Mouse (Mus musculus): ENCODE results near the gene Ostf1. TPM values are rescaled to one million over a fixed set of nuclear protein-coding genes. Genes with fewer than 3 reads are reported as not detected.

Ostf1 gene
- polyA plus RNA-seq, 1 experiment from 2014 or later: 25.8 TPM

- no peak overlapping the region for H3K27ac ChIP-seq (ENCODE audit: low read depth, low read length)
- no peak overlapping the region for H3K9ac ChIP-seq (replicated peaks; ENCODE audit: low read depth, low read length)
- no peak overlapping the region for H3K4me2 ChIP-seq (ENCODE audit: low read depth, low read length)
- H3K4me3 ChIP-seq (ENCODE audit: low read depth, low read length): no peak overlapping the region
- ATAC-seq (ENCODE audit: low read depth): no peak
- H3K27me3 ChIP-seq (ENCODE audit: control insufficient read depth, insufficient read depth, low read length): no peaks in the 10 kb centered on the region
- 89% methylated on average over 6 of the region's 6 CpGs for WGBS
- H3K9me3 ChIP-seq (ENCODE audit: control insufficient read depth, low read length): no peaks in the 10 kb centered on the region
- H3K4me1 ChIP-seq (ENCODE audit: control insufficient read depth, insufficient read depth, low read length): no peaks in the 10 kb centered on the region
- no peaks in the 10 kb centered on the region for H3K36me3 ChIP-seq (ENCODE audit: control insufficient read depth, insufficient read depth, low read length)
Observed at GRCm38 (mm10) chr19:18648558-18648945, 16.9 kb upstream of the Ostf1 start.

- Histone ChIP-seq H3K4me1 (ENCODE audit: control insufficient read depth, insufficient read depth, low read length) (no peaks in the 10 kb centered on the region), H3K27ac (ENCODE audit: low read depth, low read length) (no peak overlapping the region), H3K4me2 (ENCODE audit: low read depth, low read length) (no peak overlapping the region), H3K27me3 (ENCODE audit: control insufficient read depth, insufficient read depth, low read length) (no peaks in the 10 kb centered on the region), H3K9me3 (ENCODE audit: control insufficient read depth, low read length) (no peaks in the 10 kb centered on the region), H3K36me3 (ENCODE audit: control insufficient read depth, insufficient read depth, low read length) (no peaks in the 10 kb centered on the region), H3K9ac (replicated peaks; ENCODE audit: low read depth, low read length) (no peak overlapping the region), H3K4me3 (ENCODE audit: low read depth, low read length) (no peak overlapping the region)
- no peak for ATAC-seq (ENCODE audit: low read depth)
- 82% methylated on average over 9 of the region's 9 CpGs for WGBS
Observed at GRCm38 (mm10) chr19:18647775-18648557, 16.3 kb upstream of the Ostf1 start.

- Histone ChIP-seq H3K4me3 (ENCODE audit: low read depth, low read length) (no peak overlapping the region), H3K4me1 (ENCODE audit: control insufficient read depth, insufficient read depth, low read length) (no peaks in the 10 kb centered on the region), H3K9ac (replicated peaks; ENCODE audit: low read depth, low read length) (no peak overlapping the region), H3K4me2 (ENCODE audit: low read depth, low read length) (no peak overlapping the region), H3K27ac (ENCODE audit: low read depth, low read length) (no peak overlapping the region), H3K36me3 (ENCODE audit: control insufficient read depth, insufficient read depth, low read length) (no peaks in the 10 kb centered on the region), H3K27me3 (ENCODE audit: control insufficient read depth, insufficient read depth, low read length) (no peaks in the 10 kb centered on the region), H3K9me3 (ENCODE audit: control insufficient read depth, low read length) (no peaks in the 10 kb centered on the region)
- ATAC-seq (ENCODE audit: low read depth): no peak
- 60% methylated on average over 5 of the region's 5 CpGs for WGBS
Observed at GRCm38 (mm10) chr19:18646853-18647420, 15.3 kb upstream of the Ostf1 start.

- no peak for ATAC-seq (ENCODE audit: low read depth)
Observed at GRCm38 (mm10) chr19:18646397-18646796, 14.8 kb upstream of the Ostf1 start.

GRCm38 (mm10) chr19:18644084-18644483 lies 12.5 kb upstream of the Ostf1 start:
- H3K27me3 ChIP-seq (ENCODE audit: control insufficient read depth, insufficient read depth, low read length): no peaks in the 10 kb centered on the region
- WGBS: 84% methylated on average over 6 of the region's 6 CpGs
- no peak overlapping the region for H3K9ac ChIP-seq (replicated peaks; ENCODE audit: low read depth, low read length)
- no peak for ATAC-seq (ENCODE audit: low read depth)
- no peaks in the 10 kb centered on the region for H3K4me1 ChIP-seq (ENCODE audit: control insufficient read depth, insufficient read depth, low read length)
- H3K36me3 ChIP-seq (ENCODE audit: control insufficient read depth, insufficient read depth, low read length): no peaks in the 10 kb centered on the region
- no peak overlapping the region for H3K27ac ChIP-seq (ENCODE audit: low read depth, low read length)
- no peak overlapping the region for H3K4me3 ChIP-seq (ENCODE audit: low read depth, low read length)
- H3K4me2 ChIP-seq (ENCODE audit: low read depth, low read length): no peak overlapping the region
- H3K9me3 ChIP-seq (ENCODE audit: control insufficient read depth, low read length): no peaks in the 10 kb centered on the region

More at GRCm38 (mm10) chr19:18646397-18646796, 14.8 kb upstream of the Ostf1 start:
- no peak overlapping the region for H3K4me2 ChIP-seq (ENCODE audit: low read depth, low read length)
- no peak overlapping the region for H3K27ac ChIP-seq (ENCODE audit: low read depth, low read length)
- H3K27me3 ChIP-seq (ENCODE audit: control insufficient read depth, insufficient read depth, low read length): no peaks in the 10 kb centered on the region
- no peak overlapping the region for H3K4me3 ChIP-seq (ENCODE audit: low read depth, low read length)
- 80% methylated on average over 3 of the region's 3 CpGs for WGBS
- no peaks in the 10 kb centered on the region for H3K36me3 ChIP-seq (ENCODE audit: control insufficient read depth, insufficient read depth, low read length)
- no peaks in the 10 kb centered on the region for H3K4me1 ChIP-seq (ENCODE audit: control insufficient read depth, insufficient read depth, low read length)
- no peaks in the 10 kb centered on the region for H3K9me3 ChIP-seq (ENCODE audit: control insufficient read depth, low read length)
- H3K9ac ChIP-seq (replicated peaks; ENCODE audit: low read depth, low read length): no peak overlapping the region

GRCm38 (mm10) chr19:18643411-18643810 lies 11.8 kb upstream of the Ostf1 start:
- Histone ChIP-seq H3K27me3 (ENCODE audit: control insufficient read depth, insufficient read depth, low read length) (no peaks in the 10 kb centered on the region), H3K4me3 (ENCODE audit: low read depth, low read length) (no peak overlapping the region), H3K4me1 (ENCODE audit: control insufficient read depth, insufficient read depth, low read length) (no peaks in the 10 kb centered on the region), H3K27ac (ENCODE audit: low read depth, low read length) (no peak overlapping the region), H3K36me3 (ENCODE audit: control insufficient read depth, insufficient read depth, low read length) (no peaks in the 10 kb centered on the region), H3K9ac (replicated peaks; ENCODE audit: low read depth, low read length) (no peak overlapping the region), H3K9me3 (ENCODE audit: control insufficient read depth, low read length) (no peaks in the 10 kb centered on the region), H3K4me2 (ENCODE audit: low read depth, low read length) (no peak overlapping the region)
- WGBS: 57% methylated on average over 4 of the region's 4 CpGs
- no peak for ATAC-seq (ENCODE audit: low read depth)

- Histone ChIP-seq H3K9ac (replicated peaks; ENCODE audit: low read depth, low read length) (no peak overlapping the region), H3K4me2 (ENCODE audit: low read depth, low read length) (no peak overlapping the region), H3K4me1 (ENCODE audit: control insufficient read depth, insufficient read depth, low read length) (no peaks in the 10 kb centered on the region), H3K27ac (ENCODE audit: low read depth, low read length) (no peak overlapping the region), H3K9me3 (ENCODE audit: control insufficient read depth, low read length) (no peaks in the 10 kb centered on the region), H3K36me3 (ENCODE audit: control insufficient read depth, insufficient read depth, low read length) (no peaks in the 10 kb centered on the region), H3K27me3 (ENCODE audit: control insufficient read depth, insufficient read depth, low read length) (no peaks in the 10 kb centered on the region), H3K4me3 (ENCODE audit: low read depth, low read length) (no peak overlapping the region)
- no peak for ATAC-seq (ENCODE audit: low read depth)
- WGBS: 86% methylated on average over 4 of the region's 4 CpGs
Observed at GRCm38 (mm10) chr19:18641001-18641400, 9.4 kb upstream of the Ostf1 start.

GRCm38 (mm10) chr19:18639552-18639951 lies 7.9 kb upstream of the Ostf1 start:
- H3K9ac ChIP-seq (replicated peaks; ENCODE audit: low read depth, low read length): no peak overlapping the region
- no peaks in the 10 kb centered on the region for H3K9me3 ChIP-seq (ENCODE audit: control insufficient read depth, low read length)
- ATAC-seq (ENCODE audit: low read depth): no peak
- H3K4me2 ChIP-seq (ENCODE audit: low read depth, low read length): no peak overlapping the region
- no peaks in the 10 kb centered on the region for H3K36me3 ChIP-seq (ENCODE audit: control insufficient read depth, insufficient read depth, low read length)
- WGBS: 32% methylated on average over 2 of the region's 2 CpGs
- H3K27me3 ChIP-seq (ENCODE audit: control insufficient read depth, insufficient read depth, low read length): no peaks in the 10 kb centered on the region
- no peak overlapping the region for H3K27ac ChIP-seq (ENCODE audit: low read depth, low read length)
- no peaks in the 10 kb centered on the region for H3K4me1 ChIP-seq (ENCODE audit: control insufficient read depth, insufficient read depth, low read length)
- H3K4me3 ChIP-seq (ENCODE audit: low read depth, low read length): no peak overlapping the region

GRCm38 (mm10) chr19:18638949-18639348 lies 7.3 kb upstream of the Ostf1 start:
- Histone ChIP-seq H3K9me3 (ENCODE audit: control insufficient read depth, low read length) (no peaks in the 10 kb centered on the region), H3K9ac (replicated peaks; ENCODE audit: low read depth, low read length) (no peak overlapping the region), H3K4me1 (ENCODE audit: control insufficient read depth, insufficient read depth, low read length) (no peaks in the 10 kb centered on the region), H3K4me2 (ENCODE audit: low read depth, low read length) (no peak overlapping the region), H3K4me3 (ENCODE audit: low read depth, low read length) (no peak overlapping the region), H3K36me3 (ENCODE audit: control insufficient read depth, insufficient read depth, low read length) (no peaks in the 10 kb centered on the region), H3K27ac (ENCODE audit: low read depth, low read length) (no peak overlapping the region), H3K27me3 (ENCODE audit: control insufficient read depth, insufficient read depth, low read length) (no peaks in the 10 kb centered on the region)
- 73% methylated on average over 5 of the region's 5 CpGs for WGBS
- ATAC-seq (ENCODE audit: low read depth): no peak
